Mouse (Mus musculus): ENCODE results near the gene Sdhc. TPM values are rescaled to one million over a fixed set of nuclear protein-coding genes. Genes with fewer than 3 reads are reported as not detected.

Gene Sdhc
- total and polyA plus RNA-seq, 2 experiments from 2014 or later = 754 to 891 TPM

DNA sequence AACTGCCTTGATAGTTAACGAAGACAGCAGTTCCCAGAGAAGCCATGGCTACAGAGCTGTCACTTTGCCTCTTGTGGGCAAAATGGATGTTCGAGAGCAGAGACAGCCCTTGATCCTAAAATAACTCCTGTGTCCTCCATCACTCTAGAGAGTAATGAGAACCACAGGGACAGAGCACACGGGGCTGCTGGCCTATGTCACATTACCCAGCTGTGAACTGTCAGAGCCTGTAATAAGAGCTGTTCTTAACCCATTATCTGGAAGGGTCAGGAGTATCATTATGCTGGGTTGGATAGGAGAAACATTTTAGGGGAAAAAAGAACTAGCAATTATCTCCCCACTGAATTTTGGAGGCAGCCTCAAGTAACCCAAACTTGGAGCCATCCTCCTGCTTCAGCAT, 29.5 kb downstream of the Sdhc start:
- no peak overlapping the region for H3K4me2 ChIP-seq (ENCODE audit: low read depth, low read length)
- no peak overlapping the region for H3K9ac ChIP-seq (replicated peaks; ENCODE audit: low read depth, low read length)
- ATAC-seq (ENCODE audit: insufficient read depth, low read depth) (peak; percentile 38; the same call in 1 of the 2 replicates), DNase-seq (ENCODE audit: low spot score) (no peak)
- WGBS = 15% methylated on average over 3 of the region's 3 CpGs
- peaks cover 7% of the 10 kb centered on the region; the same call in 1 of the 2 replicates for H3K4me1 ChIP-seq (ENCODE audit: control insufficient read depth, insufficient read depth)
- no peaks in the 10 kb centered on the region for H3K36me3 ChIP-seq (replicated peaks; ENCODE audit: control insufficient read depth, insufficient read depth, low read length)
- H3K4me3 ChIP-seq (ENCODE audit: low read depth, low read length) = no peak overlapping the region
- H3K27ac ChIP-seq (ENCODE audit: low read depth) = no peak overlapping the region
- H3K9me3 ChIP-seq (replicated peaks; ENCODE audit: control insufficient read depth, low read length) = no peaks in the 10 kb centered on the region
- no peaks in the 10 kb centered on the region for H3K27me3 ChIP-seq (ENCODE audit: control insufficient read depth, insufficient read depth, low read length)
- TF ChIP-seq CTCF (IDR thresholded peaks at IDR 0.05; ENCODE audit: low read depth) (no peak), EP300 (IDR thresholded peaks at IDR 0.05; ENCODE audit: low read depth) (no peak)

- TF ChIP-seq CTCF (IDR thresholded peaks at IDR 0.05; ENCODE audit: low read depth) (no peak), EP300 (IDR thresholded peaks at IDR 0.05; ENCODE audit: low read depth) (no peak)
- ATAC-seq (ENCODE audit: insufficient read depth, low read depth) (no peak), DNase-seq (ENCODE audit: low spot score) (no peak)
- H3K27ac ChIP-seq (ENCODE audit: low read depth) = no peak overlapping the region
- no peak overlapping the region for H3K4me2 ChIP-seq (ENCODE audit: low read depth, low read length)
- H3K4me3 ChIP-seq (ENCODE audit: low read depth, low read length) = no peak overlapping the region
- peaks cover 7% of the 10 kb centered on the region; the same call in 1 of the 2 replicates for H3K4me1 ChIP-seq (ENCODE audit: control insufficient read depth, insufficient read depth)
- H3K36me3 ChIP-seq (replicated peaks; ENCODE audit: control insufficient read depth, insufficient read depth, low read length) = no peaks in the 10 kb centered on the region
- no peak overlapping the region for H3K9ac ChIP-seq (replicated peaks; ENCODE audit: low read depth, low read length)
- H3K27me3 ChIP-seq (ENCODE audit: control insufficient read depth, insufficient read depth, low read length) = no peaks in the 10 kb centered on the region
- no peaks in the 10 kb centered on the region for H3K9me3 ChIP-seq (replicated peaks; ENCODE audit: control insufficient read depth, low read length)
- WGBS = 85% methylated on average over 14 of the region's 14 CpGs
Observed at GRCm38 (mm10) chr1:171119405-171119804, 31.0 kb downstream of the Sdhc start.

GRCm38 (mm10) chr1:171118996-171119395, 31.4 kb downstream of the Sdhc start:
- H3K27me3 ChIP-seq (ENCODE audit: control insufficient read depth, insufficient read depth, low read length) = no peaks in the 10 kb centered on the region
- no peaks in the 10 kb centered on the region for H3K9me3 ChIP-seq (replicated peaks; ENCODE audit: control insufficient read depth, low read length)
- no peak overlapping the region for H3K4me3 ChIP-seq (ENCODE audit: low read depth, low read length)
- peaks cover 7% of the 10 kb centered on the region; the same call in 1 of the 2 replicates for H3K4me1 ChIP-seq (ENCODE audit: control insufficient read depth, insufficient read depth)
- DNase-seq (ENCODE audit: low spot score) (no peak), ATAC-seq (ENCODE audit: insufficient read depth, low read depth) (no peak)
- H3K9ac ChIP-seq (replicated peaks; ENCODE audit: low read depth, low read length) = no peak overlapping the region
- TF ChIP-seq EP300 (IDR thresholded peaks at IDR 0.05; ENCODE audit: low read depth) (no peak), CTCF (IDR thresholded peaks at IDR 0.05; ENCODE audit: low read depth) (no peak)
- no peak overlapping the region for H3K27ac ChIP-seq (ENCODE audit: low read depth)
- H3K4me2 ChIP-seq (ENCODE audit: low read depth, low read length) = no peak overlapping the region
- 75% methylated on average over 5 of the region's 5 CpGs for WGBS
- H3K36me3 ChIP-seq (replicated peaks; ENCODE audit: control insufficient read depth, insufficient read depth, low read length) = no peaks in the 10 kb centered on the region

DNA sequence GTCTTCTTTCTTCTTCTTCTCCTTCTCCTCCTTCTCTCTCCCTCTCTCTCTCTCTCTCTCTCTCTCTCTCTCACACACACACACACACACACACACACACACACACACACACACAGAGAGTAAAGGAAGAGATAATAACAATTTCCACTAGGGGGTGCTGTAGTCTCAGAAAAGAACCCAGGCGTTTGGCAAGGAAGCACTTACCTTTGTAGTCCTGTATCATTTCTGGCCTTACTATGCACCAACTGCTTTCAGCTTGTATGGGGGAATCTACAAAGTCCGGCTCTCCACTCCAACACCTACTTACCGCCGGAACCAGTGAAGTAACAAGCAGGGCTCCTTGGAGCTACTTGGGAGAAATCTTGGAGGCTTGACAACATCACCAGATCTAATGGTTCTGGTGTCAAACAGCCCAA, 32.1 kb downstream of the Sdhc start:
- H3K4me3 ChIP-seq (ENCODE audit: low read depth, low read length) = no peak overlapping the region
- ATAC-seq (ENCODE audit: insufficient read depth, low read depth) (0 out of 2 replicates have a peak, but pooled peaks have one; percentile 21), DNase-seq (ENCODE audit: low spot score) (peak; percentile 50)
- peaks cover 9% of the 10 kb centered on the region; the same call in 1 of the 2 replicates for H3K4me1 ChIP-seq (ENCODE audit: control insufficient read depth, insufficient read depth)
- H3K9me3 ChIP-seq (replicated peaks; ENCODE audit: control insufficient read depth, low read length) = no peaks in the 10 kb centered on the region
- H3K9ac ChIP-seq (replicated peaks; ENCODE audit: low read depth, low read length) = no peak overlapping the region
- WGBS = 7% methylated on average over 4 of the region's 4 CpGs
- no peak overlapping the region for H3K4me2 ChIP-seq (ENCODE audit: low read depth, low read length)
- H3K27me3 ChIP-seq (ENCODE audit: control insufficient read depth, insufficient read depth, low read length) = no peaks in the 10 kb centered on the region
- no peak overlapping the region for H3K27ac ChIP-seq (ENCODE audit: low read depth)
- peak; percentile 68 for TF ChIP-seq CTCF (IDR thresholded peaks at IDR 0.05; ENCODE audit: low read depth)
- TF ChIP-seq EP300 (IDR thresholded peaks at IDR 0.05; ENCODE audit: low read depth) = no peak
- H3K36me3 ChIP-seq (replicated peaks; ENCODE audit: control insufficient read depth, insufficient read depth, low read length) = no peaks in the 10 kb centered on the region

- ATAC-seq (ENCODE audit: insufficient read depth, low read depth) = no peak
- Histone ChIP-seq H3K36me3 (replicated peaks; ENCODE audit: control insufficient read depth, insufficient read depth, low read length) (no peaks in the 10 kb centered on the region), H3K4me1 (ENCODE audit: control insufficient read depth, insufficient read depth) (peaks cover 9% of the 10 kb centered on the region; the same call in 1 of the 2 replicates), H3K4me2 (ENCODE audit: low read depth, low read length) (no peak overlapping the region), H3K4me3 (ENCODE audit: low read depth, low read length) (no peak overlapping the region), H3K27me3 (ENCODE audit: control insufficient read depth, insufficient read depth, low read length) (no peaks in the 10 kb centered on the region), H3K27ac (ENCODE audit: low read depth) (no peak overlapping the region), H3K9ac (replicated peaks; ENCODE audit: low read depth, low read length) (no peak overlapping the region), H3K9me3 (replicated peaks; ENCODE audit: control insufficient read depth, low read length) (no peaks in the 10 kb centered on the region)
- DNase-seq (ENCODE audit: low spot score) = no peak
- WGBS = 33% methylated on average over 4 of the region's 4 CpGs
- TF ChIP-seq CTCF (IDR thresholded peaks at IDR 0.05; ENCODE audit: low read depth) = no peak
- TF ChIP-seq EP300 (IDR thresholded peaks at IDR 0.05; ENCODE audit: low read depth) = no peak
Observed at GRCm38 (mm10) chr1:171116280-171116679, 34.1 kb downstream of the Sdhc start.

DNA sequence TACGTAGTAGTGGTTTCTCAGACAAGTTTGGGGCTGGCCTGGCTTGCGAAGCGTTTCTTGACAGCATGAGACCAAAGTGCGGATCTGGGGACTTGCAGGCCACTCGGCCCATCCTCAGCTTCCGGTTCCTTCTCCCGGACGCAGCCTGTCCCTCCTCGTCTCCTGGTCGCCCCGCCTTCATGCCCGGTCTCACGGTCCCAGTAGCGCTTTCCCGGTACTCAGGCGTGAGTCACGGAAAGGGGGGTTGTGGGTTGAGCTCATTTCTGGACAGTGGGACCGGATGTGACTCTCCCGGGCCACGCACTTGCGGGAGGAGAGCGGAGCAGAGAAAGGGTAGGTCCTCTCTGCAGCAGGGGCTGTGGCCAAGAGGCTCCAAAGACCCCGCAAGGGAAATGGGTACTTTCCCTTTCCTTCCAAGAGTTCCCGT, 36.5 kb downstream of the Sdhc start, which contains the start of gene Cfap126:
Cfap126 (plus strand) TSS at position 46 of the 427 bp plus-strand sequence.
- TF ChIP-seq EP300 (IDR thresholded peaks at IDR 0.05; ENCODE audit: low read depth) = no peak; the same call in 1 of the 2 replicates
- TF ChIP-seq CTCF (IDR thresholded peaks at IDR 0.05; ENCODE audit: low read depth) = no peak
- DNase-seq (ENCODE audit: low spot score) (peak; percentile 93), ATAC-seq (ENCODE audit: insufficient read depth, low read depth) (peak; percentile 78)
- Histone ChIP-seq H3K4me1 (ENCODE audit: control insufficient read depth, insufficient read depth) (peaks cover 6% of the 10 kb centered on the region; the same call in 1 of the 2 replicates), H3K9ac (replicated peaks; ENCODE audit: low read depth, low read length) (peak within 1 kb of the TSS; percentile 43), H3K27me3 (ENCODE audit: control insufficient read depth, insufficient read depth, low read length) (no peaks in the 10 kb centered on the region), H3K9me3 (replicated peaks; ENCODE audit: control insufficient read depth, low read length) (no peaks in the 10 kb centered on the region), H3K4me3 (ENCODE audit: low read depth, low read length) (peak within 1 kb of the TSS; percentile 47), H3K36me3 (replicated peaks; ENCODE audit: control insufficient read depth, insufficient read depth, low read length) (no peaks in the 10 kb centered on the region), H3K27ac (ENCODE audit: low read depth) (peak within 1 kb of the TSS; percentile 84), H3K4me2 (ENCODE audit: low read depth, low read length) (peak within 1 kb of the TSS; percentile 59)
- WGBS = under 1% methylated on average over 23 of the region's 24 CpGs

All from heart, postnatal 0 days (tissue).